Mouse (Mus musculus) megakaryocyte-erythroid progenitor cell, adult 5-6 weeks (primary cell): Measurements from ENCODE around the gene Gm49380. TPM values are rescaled to one million over a fixed set of nuclear protein-coding genes. Genes with fewer than 3 reads are reported as not detected.

Experiments
- ATAC-seq: replicated peaks from 2 replicates; pipeline ENCODE4 v1.8.0; 2016; ENCODE audit warnings: mild to moderate bottlenecking, inconsistent platforms; ENCODE audit not compliant: severe bottlenecking, poor library complexity, low FRiP score, low TSS enrichment
- total RNA-seq, 2 experiments: library from RNA; stranded (forward) in 1 of 2; stranded (reverse) in 1 of 2; fragments of 200-1000, 215-1000 nt in 1 of 2; fragments of >200 nt in 1 of 2; fragmentation: Nextera tagmentation in 1 of 2; gene quantifications; 2 replicates each; pipeline ENCODE4 v1.2.3; 2014 to 2017

Gene Gm49380
- total RNA-seq, 2 experiments from 2014 or later, result not detected

DNA sequence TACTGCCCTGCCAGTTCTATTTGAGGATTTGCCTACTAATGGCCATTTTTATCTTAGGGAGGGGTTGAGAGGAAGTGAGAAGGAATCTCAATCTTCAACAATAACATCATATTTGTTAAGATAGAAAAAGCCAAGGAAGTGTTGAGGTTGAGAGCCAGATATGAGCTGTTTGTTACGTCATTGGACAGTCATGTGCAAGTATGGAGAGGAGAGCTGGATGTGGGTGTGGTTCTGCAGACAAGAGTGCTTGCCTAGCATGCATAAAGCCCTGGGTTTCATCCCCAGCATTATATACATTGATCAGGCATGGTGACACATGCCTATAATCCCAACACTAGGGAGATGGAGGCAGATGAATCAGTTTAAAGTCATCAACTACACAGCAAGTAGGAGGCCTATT is 59.4 kb downstream of the Gm49380 start:
- no peak for ATAC-seq

- no peak for ATAC-seq
These were observed 60.4 kb downstream of the Gm49380 start for GRCm38 (mm10) chr9:44052855-44053254.

DNA sequence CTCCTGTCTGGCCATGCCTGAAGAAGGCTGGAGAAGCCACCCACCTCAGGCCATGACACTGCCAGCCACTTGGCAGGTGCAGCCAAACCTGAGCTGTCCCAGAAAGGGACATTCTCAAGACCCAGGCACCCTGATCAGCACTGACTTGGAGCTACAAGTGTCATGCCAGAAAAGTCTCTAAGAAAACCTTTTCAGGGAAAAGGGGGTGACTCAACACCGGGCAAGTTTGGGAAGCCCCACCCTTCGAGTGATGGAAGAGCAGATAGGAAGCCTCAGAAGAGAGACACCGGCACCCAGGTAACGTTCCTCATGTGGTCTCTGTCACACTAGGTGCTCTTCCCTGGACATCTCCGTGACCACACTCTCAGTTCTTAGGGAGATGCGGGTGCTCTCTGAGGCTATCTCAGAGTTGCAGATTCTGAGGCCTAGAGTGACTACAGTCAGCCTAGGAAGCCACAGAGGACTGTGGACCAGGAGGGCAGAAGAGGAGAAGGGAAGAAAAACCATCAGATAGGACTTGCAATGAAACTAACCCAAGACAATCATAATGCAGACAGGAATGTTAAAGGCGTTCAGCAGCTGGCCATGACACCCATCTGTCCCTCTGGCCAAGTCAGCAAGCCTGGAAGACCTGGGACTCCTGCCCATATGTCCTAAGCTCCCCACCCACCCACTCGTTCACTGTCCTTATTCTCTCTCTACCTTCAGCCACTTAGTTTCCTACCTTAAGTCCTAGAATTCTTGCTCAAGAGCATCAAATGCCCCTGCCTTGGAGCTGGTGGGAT is 63.7 kb downstream of the Gm49380 start:
- ATAC-seq, result no peak

- ATAC-seq, result no peak
These were observed 64.5 kb downstream of the Gm49380 start for GRCm38 (mm10) chr9:44048541-44049380.

- ATAC-seq, result no peak
These were observed 65.5 kb downstream of the Gm49380 start for GRCm38 (mm10) chr9:44047571-44048490.

- no peak for ATAC-seq
These were observed 66.2 kb downstream of the Gm49380 start for GRCm38 (mm10) chr9:44047071-44047470.

- no peak for ATAC-seq
These were observed 66.9 kb downstream of the Gm49380 start for GRCm38 (mm10) chr9:44046426-44046825.

- no peak for ATAC-seq
These were observed 67.4 kb downstream of the Gm49380 start for GRCm38 (mm10) chr9:44045884-44046272.

DNA sequence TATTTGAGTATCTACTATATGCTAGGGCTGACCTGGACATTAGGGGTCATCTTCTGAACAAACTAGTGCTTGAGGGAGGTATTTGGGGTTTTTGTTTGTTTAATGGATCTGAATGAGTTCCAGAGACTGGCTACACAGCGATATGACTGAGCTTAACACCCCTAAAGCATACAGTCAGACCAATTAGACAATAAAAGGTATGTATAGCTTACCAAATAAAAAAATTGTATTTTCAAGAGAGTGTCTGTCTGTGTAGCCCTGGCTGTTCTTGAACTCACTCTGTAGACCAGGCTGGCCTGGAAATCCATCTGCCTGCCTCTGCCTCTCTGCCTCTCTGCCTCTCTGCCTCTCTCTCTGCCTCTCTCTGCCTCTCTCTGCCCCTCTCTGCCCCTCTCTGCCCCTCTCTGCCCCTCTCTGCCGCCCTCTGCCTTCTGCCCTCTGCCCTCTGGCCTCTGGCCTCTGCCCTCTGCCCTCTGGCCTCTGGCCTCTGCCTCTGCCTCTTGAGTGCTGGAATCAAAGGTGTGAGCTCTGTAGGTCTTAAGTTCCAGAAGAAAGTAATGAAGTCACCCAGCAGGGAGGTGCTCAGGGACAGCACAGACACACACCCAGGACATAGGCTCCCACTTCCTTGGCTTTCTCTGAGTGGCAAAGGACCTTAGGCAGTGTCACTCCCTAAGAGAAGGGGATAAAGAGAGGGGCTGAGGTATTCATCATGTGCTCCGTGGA is 68.0 kb downstream of the Gm49380 start:
- no peak for ATAC-seq

- ATAC-seq, result no peak
These were observed 68.7 kb downstream of the Gm49380 start for GRCm38 (mm10) chr9:44044426-44045157.

- ATAC-seq, result 0 out of 2 replicates have a peak, but pooled peaks have one; percentile 7
These were observed 69.4 kb downstream of the Gm49380 start for GRCm38 (mm10) chr9:44043708-44044425.

DNA sequence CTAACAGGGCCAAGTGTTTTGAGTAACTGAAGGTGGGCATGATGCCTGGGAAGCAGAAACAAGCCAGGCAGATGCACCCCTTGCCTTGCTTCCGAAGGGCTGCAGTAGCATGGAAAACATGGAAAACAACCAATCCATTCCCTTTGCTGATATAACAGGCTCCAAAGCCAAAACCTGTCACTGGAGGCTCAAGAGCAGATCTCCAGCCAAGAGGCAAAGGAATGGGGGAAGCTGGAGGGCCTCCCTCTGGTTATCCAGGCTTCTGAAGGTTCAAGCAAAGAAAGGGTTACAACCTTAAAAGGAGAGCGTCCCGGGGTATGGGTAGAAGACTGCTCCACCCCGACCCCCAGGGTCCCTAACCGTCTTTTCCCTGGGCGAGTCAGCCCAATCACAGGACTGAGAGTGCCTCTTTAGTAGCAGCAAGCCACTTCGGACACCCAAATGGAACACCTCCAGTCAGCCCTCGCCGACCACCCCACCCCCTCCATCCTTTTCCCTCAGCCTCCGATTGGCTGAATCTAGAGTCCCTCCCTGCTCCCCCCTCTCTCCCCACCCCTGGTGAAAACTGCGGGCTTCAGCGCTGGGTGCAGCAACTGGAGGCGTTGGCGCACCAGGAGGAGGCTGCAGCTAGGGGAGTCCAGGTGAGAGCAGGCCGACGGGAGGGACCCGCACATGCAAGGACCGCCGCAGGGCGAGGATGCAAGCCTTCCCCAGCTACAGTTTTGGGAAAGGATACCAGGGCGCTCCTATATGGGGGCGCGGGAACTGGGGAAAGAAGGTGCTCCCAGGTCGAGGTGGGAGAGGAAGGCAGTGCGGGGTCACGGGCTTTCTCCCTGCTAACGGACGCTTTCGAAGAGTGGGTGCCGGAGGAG is 70.2 kb downstream of the Gm49380 start, which contains the start of gene Thy1:
Thy1 (plus strand) TSS at position 549 of the 872 bp plus-strand sequence.
- ATAC-seq, result no peak

- no peak for ATAC-seq
These were observed 71.0 kb downstream of the Gm49380 start for GRCm38 (mm10) chr9:44042396-44042680.

- ATAC-seq, result no peak
These were observed 71.5 kb downstream of the Gm49380 start for GRCm38 (mm10) chr9:44041511-44042395.

DNA sequence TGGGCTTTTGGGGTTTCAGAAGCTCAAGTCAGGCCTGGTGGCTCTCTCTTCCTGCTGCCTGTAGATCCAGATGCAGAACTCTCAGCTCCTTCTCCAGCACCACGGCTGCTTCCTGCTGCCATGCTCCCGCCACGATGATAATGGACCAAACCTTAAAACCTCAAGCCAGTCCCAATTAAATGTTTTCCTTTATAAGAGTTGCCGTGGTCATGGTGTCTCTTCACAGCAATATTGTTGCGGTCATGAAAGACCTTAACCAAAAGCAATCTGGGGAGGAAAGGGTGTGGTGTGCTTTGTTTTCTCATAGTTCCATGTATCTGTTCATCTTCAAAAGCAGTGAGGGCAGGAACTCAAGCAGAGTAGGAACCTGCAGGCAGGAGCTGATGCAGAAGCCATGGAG is 76.2 kb downstream of the Gm49380 start:
- no peak for ATAC-seq
